Mouse (Mus musculus): ENCODE data around the gene Rpl37a.

The Rpl37a gene

DNA sequence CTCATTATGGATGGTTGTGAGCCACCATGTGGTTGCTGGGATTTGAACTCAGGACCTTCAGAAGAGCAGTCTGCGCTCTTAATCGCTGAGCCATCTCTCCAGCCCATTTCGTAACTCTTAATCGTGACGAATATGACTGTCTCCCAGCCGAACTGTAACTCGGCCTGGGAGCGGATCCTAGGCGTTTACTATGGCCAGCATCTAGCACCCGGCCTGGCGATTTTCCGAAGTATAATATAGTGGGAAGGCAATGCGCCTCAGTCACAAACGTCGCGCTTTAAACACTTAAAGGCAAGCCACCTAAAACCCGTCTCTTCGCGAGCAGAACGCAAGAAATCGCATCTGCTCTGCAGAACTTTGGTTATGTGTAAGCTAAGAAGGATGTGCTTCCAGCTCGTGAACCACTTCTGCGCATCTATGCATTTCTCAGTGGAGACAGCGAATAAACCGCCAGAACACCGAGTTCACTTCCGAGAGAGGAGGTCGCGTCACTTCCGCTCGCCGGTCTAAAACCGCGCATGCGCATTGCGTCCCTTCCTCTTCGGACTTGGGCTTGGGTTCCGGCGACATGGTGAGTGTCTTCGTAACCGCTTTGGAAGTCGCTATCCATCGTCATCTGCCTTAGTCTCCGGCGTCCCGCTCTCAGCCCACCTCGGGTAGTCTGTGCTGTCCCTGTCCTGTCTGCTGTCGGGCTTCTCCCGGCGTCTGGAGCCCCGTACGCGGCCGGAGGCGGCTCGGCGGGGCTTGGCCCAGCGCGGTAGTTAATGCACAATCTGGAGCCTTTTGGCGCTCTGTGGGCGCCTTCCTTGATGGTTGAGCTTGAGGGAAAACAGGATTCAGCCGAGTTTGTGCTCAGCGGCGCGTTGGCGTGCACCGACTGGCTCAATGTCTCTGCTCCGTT, at the start of gene Rpl37a:
TSS of gene Rpl37a (plus strand) at position 538 of the 901 bp plus-strand sequence.
- peak; percentile 95 for DNase-seq

DNA sequence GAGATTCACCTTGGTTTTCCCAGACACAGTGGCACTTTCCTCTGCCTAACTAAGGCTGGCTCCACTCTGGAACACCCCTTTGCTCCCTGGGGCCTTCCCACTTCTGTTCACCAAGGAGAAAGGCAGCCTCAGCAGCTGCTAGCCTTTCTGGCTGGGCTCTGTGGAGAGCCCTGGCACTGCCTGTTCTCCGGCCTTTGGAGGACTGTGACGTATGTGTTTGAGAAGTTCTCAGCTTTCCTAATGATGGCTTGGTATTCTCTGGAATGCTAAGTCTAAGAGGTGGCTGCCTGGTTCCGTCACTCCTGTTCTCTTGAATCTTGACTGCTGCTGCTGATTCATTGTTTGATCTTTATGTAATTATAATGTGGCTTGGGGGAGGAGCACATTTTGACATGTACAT, 38.0 kb upstream of the Rpl37a start:
- DNase-seq: no peak

DNA sequence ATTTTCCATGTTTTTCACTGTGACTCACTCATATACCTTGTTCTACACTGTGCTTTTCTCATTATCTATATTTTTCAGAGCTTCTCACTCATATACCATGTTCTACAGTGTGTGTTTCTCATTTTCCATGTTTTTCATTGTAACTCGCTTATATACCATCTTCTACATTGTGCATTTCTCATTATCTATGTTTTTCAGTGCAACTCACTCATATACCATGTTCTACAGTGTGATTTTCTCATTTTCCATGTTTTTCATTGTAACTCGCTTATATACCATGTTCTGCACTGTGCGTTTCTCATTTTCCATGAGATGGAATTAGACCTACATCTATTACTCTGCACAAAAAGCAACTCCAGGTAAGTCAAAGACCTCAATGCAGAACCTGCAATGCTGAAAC, 14.8 kb upstream of the Rpl37a start:
- DNase-seq: no peak

DNA sequence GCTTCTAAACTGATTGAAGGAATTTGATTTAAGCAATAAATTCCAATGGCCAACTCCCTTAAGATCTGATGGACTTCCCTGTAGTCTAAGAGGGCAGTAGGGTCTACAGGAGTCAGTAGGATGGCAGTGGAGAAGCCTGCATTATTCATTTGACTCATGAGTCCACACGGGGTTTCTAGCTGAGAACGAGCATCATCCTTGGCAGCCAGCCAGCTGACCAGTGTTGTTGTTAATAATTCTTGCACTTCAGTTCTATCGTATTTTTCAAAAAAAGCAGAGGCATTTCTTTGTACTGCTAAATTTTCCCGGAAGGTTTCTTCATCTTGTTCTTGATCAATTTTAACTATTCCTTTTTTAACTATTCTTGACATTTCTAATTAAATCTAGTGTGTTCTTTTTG, 12.4 kb upstream of the Rpl37a start:
- DNase-seq: no peak

DNA sequence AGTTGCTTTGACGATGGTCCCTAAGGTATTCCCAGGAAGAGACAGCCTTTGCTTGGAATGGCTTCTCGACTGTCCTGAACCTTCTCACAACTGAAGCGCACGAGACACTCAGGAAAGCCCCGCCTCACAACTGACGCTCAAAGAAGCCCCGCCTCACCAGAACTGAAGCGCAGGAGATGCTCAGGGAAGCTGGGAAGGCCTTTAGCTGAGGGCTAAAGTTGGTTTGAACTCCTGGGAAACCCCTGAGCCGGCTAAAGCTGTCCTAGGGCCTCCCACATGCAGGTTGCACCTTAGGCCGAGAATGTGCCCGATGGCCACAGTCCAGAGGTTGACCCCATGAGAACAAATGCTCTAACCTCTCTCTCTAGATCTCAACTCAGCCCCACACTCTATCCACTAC, 10.6 kb upstream of the Rpl37a start, which contains the start of gene Ankar:
TSS of gene Ankar (minus strand) at position 101 of the 400 bp plus-strand sequence.
- no peak for DNase-seq

DNA sequence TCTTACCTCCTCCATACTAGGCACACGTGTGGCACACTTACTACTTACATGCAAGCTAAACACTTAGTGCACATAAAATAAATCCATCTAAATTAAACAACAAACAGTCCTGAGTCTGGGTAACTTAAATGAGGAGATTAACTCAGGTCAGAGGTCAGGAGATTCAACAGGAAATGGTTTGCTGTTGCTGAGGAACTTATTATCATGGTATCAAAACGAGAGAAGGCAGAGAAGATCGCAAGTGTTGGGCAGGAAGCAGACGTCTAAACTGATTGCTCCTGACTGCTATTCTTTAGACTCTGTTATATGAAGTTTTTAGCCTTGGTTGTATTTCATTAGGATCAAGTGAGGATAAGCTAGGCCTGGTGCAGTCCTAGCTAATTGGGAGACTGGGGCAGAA, 3.6 kb upstream of the Rpl37a start:
- DNase-seq: no peak

DNA sequence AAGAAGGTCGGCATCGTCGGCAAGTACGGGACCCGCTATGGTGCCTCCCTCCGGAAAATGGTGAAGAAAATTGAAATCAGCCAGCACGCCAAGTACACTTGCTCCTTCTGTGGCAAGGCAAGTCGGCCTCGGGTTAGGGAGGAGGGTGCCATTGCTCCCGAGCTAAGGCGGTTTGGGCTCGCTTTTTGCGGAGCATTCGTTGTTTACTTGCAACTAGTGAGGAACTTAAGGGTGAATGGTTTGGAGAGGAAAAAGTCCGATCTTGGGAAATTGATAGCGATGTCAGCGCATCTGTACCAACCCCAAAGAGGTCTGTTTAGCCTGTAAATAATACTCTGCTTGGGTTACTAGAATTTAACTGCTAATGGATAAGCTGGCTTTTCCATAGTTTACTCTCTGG, 594 bp downstream of the Rpl37a start:
- DNase-seq: no peak

DNA sequence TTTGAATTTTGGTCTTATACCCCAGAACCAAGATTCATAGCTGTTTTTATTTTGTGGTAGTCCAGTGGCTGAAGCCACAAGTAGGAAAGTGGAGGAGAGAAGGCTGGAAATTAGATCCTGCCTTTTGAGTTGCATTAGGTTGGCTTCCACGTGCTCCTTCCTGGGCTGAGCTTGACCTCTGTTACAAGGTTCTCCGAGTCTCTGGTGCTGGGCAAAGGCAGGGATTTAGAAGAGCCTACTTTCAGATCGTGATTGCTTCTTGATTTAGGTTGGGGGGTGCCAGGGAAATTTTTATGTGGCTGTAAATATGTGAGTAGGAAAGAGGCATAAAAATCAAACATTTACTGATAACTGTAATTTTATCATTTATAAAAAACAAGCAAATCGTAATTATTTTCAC, 3.5 kb downstream of the Rpl37a start:
- DNase-seq: no peak

DNA sequence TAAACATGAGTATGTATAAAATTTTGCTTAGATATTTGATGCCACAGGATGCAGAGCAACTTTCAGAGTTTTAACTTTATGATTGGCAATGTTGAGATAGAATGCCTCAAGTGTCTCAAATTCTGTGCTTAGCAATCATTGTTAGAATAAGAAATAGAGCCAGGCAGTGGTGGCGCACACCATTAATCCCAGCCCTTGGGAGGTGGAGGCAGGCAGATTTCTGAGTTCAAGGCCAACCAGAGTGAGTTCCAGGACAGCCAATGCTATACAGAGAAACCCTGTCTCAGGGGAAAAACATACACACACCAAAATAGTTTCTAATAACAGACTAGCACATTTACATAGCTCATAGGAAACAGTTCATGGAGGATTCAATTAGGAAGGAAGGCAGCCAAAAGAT, 4.0 kb downstream of the Rpl37a start:
- DNase-seq: no peak

DNA sequence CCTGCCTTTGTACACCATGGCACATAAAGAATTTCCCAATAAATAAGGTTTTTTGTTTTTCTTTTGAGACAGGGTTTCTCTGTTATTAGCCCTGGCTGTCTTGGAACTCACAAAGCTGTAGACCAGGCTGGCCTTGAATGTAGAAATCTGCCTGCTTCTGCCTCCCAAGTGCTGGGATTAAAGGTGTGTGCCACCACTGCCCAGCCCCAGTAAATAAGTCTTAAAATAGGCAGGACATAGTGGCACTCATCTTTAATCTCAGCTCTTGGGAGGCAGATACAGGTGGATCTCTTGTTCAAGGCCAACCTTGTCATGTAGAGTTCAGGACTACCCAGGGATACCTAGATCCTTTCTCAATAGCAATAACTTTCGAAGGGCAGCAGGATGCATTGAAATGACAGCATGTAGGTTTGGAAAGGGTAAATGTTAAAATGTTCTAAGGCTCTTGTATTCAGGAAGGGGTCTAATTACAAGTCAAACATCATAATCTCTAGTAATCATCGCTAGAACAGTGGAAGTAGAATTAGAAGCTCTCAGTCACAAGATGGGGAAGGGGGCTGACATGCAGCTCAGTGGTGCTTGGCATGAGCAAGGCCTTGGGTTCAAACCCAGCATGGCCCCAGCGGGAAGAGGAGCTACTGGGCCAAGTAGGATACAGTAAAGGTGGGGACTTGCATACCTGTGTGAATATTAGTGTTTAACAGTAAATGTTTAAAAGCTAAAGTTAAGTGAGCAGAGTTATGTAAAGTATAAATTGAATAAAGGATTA, 4.7 kb downstream of the Rpl37a start:
- no peak for DNase-seq

DNA sequence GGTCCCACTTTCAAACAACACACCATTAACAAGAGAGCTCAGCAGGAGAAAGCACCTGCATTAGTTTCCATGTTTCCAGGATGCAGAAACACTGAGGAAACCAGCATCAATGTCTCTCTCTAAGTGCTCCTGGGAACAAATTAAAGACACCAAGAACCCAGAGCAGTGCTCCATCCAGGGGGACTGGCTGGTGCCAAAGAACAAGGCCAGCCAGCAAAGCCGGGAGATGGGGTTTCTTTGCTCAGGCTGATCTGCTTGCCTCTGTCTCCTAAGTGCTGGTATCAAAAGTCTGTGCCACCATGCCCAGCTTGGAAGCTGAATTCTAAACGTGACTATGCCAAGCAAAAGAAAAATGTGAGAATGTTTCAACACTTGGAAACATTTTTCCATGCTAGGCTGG, 5.3 kb downstream of the Rpl37a start:
- no peak for DNase-seq

DNA sequence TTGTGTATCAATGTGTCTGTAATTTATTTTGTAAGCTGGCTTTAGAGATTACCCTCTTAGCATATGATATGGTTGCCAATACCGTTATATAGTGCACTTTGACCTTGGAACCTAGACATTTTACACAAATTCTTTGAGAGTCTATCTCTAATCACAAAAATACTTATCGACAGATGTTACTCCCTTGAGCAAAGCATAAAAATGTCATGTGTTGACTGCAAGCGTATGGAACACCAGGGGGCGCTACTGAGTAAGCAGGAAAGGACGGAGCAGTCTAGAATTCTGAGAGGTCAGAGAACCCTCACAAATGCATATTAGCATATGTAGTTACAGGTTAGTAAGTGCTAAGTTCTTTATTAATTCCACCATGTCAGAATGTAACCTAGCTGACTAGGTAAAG, 5.8 kb downstream of the Rpl37a start:
- peak; percentile 87 for DNase-seq

DNA sequence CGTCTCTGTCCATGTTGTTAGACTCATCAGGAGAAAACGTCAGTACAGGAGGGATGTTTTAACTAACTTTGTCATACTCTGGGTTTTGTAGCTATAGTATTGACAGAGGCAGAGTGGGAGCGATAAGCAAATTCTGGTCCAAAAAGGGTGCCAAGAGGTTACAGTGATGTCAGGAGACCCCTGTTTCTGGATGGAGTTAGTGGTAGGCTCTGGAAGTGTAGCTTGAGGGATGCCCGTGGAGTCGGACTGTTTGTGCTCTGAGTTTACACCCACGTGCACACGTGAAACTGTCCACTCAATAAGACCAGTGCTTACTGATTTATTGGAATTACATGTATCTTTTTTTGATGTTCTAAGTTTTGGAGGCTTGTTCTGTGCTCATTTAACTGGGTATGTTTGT, 6.5 kb downstream of the Rpl37a start:
- DNase-seq: no peak

DNA sequence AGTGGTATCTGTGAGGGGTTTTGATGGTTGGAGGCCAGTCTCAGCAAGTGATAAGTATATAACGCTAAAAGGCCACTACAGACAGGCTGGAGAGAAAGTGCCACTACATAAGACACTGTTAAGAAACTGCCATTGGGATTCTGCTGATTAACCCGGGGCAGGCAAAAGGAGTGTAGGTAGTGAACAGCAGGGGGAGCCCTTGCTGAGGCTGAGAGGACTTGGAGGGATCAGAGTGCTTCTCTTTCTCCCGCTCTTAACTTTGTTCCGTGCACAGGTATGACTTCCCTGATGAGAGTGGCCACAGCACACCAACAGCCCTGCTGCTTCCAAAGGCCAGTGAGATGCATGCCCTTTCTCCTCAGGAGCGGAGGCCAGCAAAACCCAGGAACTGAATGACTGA, 7.8 kb downstream of the Rpl37a start:
- peak; percentile 64 for DNase-seq

DNA sequence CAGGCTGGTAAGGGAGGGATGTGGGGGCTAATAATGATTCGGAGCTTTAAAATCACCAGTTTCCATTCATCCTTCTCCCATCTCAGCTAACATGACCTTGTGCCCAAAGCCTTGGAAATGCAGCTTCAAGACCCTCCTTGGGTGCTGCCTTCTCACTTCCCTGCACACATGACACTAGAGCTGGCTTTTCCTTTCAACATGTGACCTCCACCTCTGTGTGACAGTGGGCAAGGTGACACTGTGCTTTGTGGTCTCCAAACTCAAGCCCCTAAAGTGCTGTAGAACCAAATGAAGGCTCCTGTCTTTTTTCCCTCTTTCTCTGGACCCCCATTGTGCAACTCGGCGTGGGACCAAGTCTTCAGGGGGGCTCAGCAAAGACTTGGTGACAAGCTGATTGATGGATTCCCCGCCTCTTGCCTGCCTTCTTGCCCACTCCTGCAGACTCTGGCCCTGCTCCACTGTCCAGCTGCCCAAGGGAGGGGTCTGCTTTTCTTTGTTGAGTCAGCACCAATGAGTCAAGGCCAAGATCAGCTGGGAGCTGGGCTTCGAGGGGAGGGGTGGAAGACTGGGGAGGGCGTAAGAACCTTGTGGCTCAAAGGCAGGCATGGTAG, 9.1 kb downstream of the Rpl37a start:
- DNase-seq: no peak

DNA sequence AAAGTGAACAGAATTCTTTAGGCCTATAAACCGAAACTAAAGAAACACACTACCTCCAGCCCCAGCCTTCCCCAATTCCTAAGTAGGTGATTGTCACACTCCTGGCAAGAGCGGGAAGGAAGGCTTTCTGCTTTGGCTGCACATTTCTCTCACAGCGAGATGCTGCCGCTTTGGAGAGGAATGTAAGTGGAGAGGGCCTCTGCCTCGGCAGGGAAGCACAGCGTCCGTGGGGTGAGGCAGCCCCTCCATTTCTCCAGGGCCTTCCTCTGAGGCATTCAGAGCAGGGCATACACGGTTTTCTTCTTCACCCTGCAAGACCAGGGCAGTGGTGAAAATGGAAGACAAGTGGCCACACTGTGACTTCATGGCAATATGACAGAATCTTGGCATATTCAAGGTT, 11.6 kb downstream of the Rpl37a start:
- no peak for DNase-seq

DNA sequence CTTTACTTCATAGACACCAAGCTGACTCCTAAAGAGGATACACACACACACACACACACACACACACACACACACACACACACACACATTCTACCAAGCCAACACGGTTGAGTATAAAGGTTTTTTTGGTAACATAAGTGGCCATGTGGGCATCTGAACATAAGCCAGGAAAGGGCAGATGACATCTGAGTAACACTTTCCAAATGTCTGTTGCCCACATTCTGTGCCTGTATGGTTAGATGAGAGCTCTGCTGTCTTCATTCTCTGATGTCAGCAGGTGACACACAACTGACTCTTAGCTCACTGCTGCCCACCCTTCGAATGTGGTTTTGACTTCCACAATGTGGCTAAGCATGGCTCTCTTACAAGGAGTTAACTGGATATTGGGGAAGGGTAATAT, 13.3 kb downstream of the Rpl37a start:
- DNase-seq: no peak

DNA sequence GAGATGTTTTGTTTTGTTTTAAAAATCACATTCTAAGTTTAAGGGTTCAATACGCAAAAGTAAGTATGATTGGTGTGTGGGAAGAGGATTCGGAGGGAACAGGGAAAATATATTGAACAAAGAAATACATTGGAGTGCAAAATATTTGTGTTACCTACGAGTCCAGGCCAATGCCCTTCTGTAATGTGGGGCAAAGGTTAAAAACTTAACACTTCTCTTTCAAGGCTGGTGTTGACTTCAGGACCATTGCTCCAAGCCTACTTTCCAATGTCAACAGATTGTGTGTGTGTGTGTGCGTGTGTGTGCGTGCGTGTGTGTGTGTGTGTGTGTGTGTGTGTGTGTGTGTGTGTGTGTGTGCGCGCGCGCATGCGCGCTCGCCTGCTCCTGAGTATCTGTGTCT, 14.9 kb downstream of the Rpl37a start:
- DNase-seq: no peak

DNA sequence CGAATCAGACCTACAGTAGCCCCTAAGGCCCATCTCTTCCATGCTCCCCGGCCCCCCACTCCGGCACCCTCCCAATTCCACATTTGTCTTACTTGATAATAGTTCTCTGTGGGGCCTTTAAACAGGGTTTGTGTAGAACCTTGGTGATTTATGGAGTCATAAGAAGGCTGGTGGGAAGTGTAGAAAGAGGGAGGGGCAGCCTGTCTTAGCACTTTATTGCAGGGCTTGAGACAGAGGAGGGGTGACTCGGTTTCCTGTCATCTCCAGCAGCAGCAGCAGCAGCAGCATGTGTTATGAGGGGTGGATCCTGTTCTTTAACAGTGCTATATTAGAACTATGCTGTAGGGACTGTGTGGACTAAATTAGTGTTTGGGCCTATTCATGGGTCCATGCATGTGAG, 17.7 kb downstream of the Rpl37a start:
- no peak for DNase-seq

DNA sequence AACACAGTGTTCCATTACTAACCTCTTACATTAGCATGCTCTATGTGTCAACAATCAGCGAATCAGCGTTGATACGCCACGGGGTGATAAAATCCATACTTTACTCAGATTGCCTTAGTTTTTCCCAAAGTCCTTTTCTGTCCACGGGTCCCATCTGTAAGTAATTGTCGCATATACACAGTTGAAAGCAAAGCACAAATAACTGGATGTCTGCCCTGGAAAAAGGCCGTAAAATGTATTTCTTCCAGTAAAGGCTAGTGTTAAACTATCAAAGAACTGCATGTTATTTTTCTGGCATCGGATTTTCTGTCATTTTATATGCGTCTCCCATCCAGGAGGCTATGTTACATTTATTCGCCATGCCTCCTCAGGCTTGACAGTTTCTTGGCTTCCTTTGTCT, 19.0 kb downstream of the Rpl37a start:
- no peak for DNase-seq

DNA sequence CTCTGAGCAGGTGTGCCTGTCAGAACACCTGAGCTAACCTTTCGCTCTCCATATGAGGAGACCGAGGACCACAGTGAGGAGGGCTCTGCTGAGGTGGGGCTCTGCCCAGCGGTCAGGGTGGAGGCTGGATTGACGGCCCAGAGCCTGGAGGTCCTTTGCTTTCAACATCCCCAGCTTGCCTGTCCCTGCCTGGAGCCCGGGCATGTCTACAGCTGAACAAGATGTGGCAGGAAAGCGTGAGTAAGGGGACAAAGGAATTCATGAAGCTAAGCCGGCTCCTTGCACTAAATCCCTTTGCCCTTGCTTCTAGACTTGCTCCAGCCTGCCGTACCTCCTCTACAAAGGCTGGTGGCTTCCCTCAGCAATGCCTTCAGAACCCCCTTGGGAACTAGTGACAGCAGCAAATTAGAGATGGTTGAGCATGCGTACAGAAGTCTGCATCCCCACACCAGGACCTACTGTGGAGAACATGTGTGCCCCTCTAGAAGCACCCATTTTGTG, 22.2 kb downstream of the Rpl37a start:
- no peak for DNase-seq

DNA sequence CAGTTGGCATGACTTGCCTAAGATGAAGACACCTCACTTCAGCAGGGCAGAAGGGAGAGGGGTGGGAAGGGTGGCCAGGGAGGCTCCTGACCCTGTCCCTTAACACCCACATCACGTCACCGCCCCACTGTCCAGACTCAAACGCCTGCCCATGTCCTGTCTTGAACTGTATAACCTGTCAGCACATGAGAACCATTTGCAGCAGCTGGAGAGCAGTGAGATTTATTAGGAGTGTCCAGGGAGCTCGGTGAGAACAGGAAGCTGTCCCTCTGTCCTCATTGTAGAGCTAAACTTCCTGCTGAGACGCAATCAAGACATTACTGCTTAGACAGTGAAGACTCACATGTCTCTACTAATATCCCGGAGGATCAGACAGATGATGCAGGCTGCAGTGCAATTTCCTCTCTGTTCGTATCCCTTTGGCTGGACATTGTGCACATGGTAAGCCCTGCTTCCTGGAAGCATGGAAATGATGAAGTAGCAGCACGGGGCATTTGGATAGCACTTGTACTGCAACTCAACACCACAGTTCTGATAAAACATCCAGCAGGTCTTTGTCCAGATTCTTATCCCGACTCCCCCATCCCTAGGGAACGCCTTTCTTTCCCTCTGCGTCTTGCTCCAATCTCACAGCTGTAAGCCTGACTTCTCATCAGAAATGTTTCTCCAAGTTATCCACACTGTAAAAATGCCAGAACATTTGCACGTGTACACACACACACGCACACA, 25.5 kb downstream of the Rpl37a start:
- DNase-seq: no peak
